Mouse (Mus musculus) hindbrain, embryonic 16.5 days (tissue): ENCODE measurements around the gene Ear10. TPM values are rescaled to one million over a fixed set of nuclear protein-coding genes. Genes with fewer than 3 reads are reported as not detected.
"Not testable (repeated sequence)": the region's sequence is repeated elsewhere in the genome, so short reads cannot be mapped to it uniquely, and the experiment has no call there.

Source experiments
- ATAC-seq: fragments of 200-750 bp; cut with Nextera tagmentation; 2 replicates; pipeline ENCODE4 v1.8.0; 2017; ENCODE audit warnings: moderate TSS enrichment, moderate library complexity
- H3K27ac ChIP-seq: fragments of 300-500 bp; sonication (generic); 2 replicates; pipeline ENCODE4 v1.5.1; 2014; ENCODE audit warnings: low read depth, mild to moderate bottlenecking, control low read depth, low read length, moderate library complexity
- H3K27me3 ChIP-seq: fragments of 300-500 bp; sonication (generic); replicated peaks from 2 replicates; pipeline ENCODE4 v1.6.1; 2014; ENCODE audit warnings: low read length; ENCODE audit not compliant: control insufficient read depth, insufficient read depth
- H3K36me3 ChIP-seq: fragments of 300-500 bp; sonication (generic); 2 replicates; pipeline ENCODE4 v1.6.1; 2014; ENCODE audit warnings: mild to moderate bottlenecking, low read length, moderate library complexity, mixed read lengths; ENCODE audit not compliant: control insufficient read depth, insufficient read depth
- H3K4me1 ChIP-seq: fragments of 300-500 bp; sonication (generic); 2 replicates; pipeline ENCODE4 v1.6.1; 2014; ENCODE audit warnings: low read depth, low read length; ENCODE audit not compliant: control insufficient read depth, insufficient read depth
- H3K4me2 ChIP-seq: fragments of 300-500 bp; sonication (generic); 2 replicates; pipeline ENCODE4 v1.6.1; 2014; ENCODE audit warnings: mild to moderate bottlenecking, low read length, control low read depth, moderate library complexity
- H3K4me3 ChIP-seq: fragments of 300-500 bp; sonication (generic); 2 replicates; pipeline ENCODE4 v1.5.1; 2014; ENCODE audit warnings: mild to moderate bottlenecking, low read length, control low read depth, moderate library complexity
- H3K9ac ChIP-seq: fragments of 300-500 bp; sonication (generic); 2 replicates; pipeline ENCODE4 v1.6.1; 2014; ENCODE audit warnings: low read depth, mild to moderate bottlenecking, control low read depth, low read length, moderate library complexity
- H3K9me3 ChIP-seq: fragments of 300-500 bp; sonication (generic); 2 replicates; pipeline ENCODE4 v1.6.1; 2014; ENCODE audit warnings: mild to moderate bottlenecking, low read length, moderate library complexity; ENCODE audit not compliant: control insufficient read depth
- WGBS: fragments of 180-500 bp; shearing (Covaris S2); extraction: QIAGEN DNeasy Blood & Tissue Kit; methylation state at CpG from one replicate; pipeline ENCODE4 v1.1.7; 2014; 5-methylcytosine and 5-hydroxymethylcytosine counted together
- polyA plus RNA-seq: library from polyadenylated mRNA; unstranded; fragments of >200 nt; fragmentation: Nextera tagmentation; extraction: Ambion mirVana; gene quantifications from 2 replicates; pipeline ENCODE4 v1.2.1, GENCODE M21; 2015

Gene Ear10
- polyA plus RNA-seq, 1 experiment from 2014 or later, result not detected

GRCm38 (mm10) chr14:43898577-43898976 lies 24.8 kb downstream of the Ear10 start:
- ATAC-seq, H3K9me3 ChIP-seq, H3K36me3 ChIP-seq, H3K27me3 ChIP-seq, H3K27ac ChIP-seq, H3K4me1 ChIP-seq, H3K4me2 ChIP-seq, H3K9ac ChIP-seq, H3K4me3 ChIP-seq: not testable (repeated sequence)
- 83% methylated on average over 3 of the region's 3 CpGs for WGBS

- not testable (repeated sequence) for H3K27me3 ChIP-seq
- WGBS, result 50% methylated on average over 1 of the region's 2 CpGs
Observed at GRCm38 (mm10) chr14:43895357-43895756, 28.0 kb downstream of the Ear10 start.

GRCm38 (mm10) chr14:43891288-43891687 lies 32.1 kb downstream of the Ear10 start:
- H3K36me3 ChIP-seq, H3K4me1 ChIP-seq, H3K27me3 ChIP-seq, ATAC-seq, H3K27ac ChIP-seq, H3K4me2 ChIP-seq, H3K4me3 ChIP-seq, H3K9ac ChIP-seq, H3K9me3 ChIP-seq: not testable (repeated sequence)
- 83% methylated on average over 1 of the region's 1 CpGs for WGBS

More at GRCm38 (mm10) chr14:43895357-43895756, 28.0 kb downstream of the Ear10 start:
- not testable (repeated sequence) for H3K4me1 ChIP-seq, H3K36me3 ChIP-seq, H3K9me3 ChIP-seq, H3K9ac ChIP-seq, ATAC-seq, H3K27ac ChIP-seq, H3K4me3 ChIP-seq, H3K4me2 ChIP-seq

GRCm38 (mm10) chr14:43886235-43886634 lies 37.1 kb downstream of the Ear10 start:
- ATAC-seq, result not testable (repeated sequence)

GRCm38 (mm10) chr14:43879966-43880545 lies 43.3 kb downstream of the Ear10 start:
- 91% methylated on average over 5 of the region's 5 CpGs for WGBS
- not testable (repeated sequence) for H3K27me3 ChIP-seq, ATAC-seq, H3K36me3 ChIP-seq, H3K4me2 ChIP-seq, H3K4me1 ChIP-seq, H3K27ac ChIP-seq, H3K9ac ChIP-seq, H3K4me3 ChIP-seq, H3K9me3 ChIP-seq

More at GRCm38 (mm10) chr14:43886235-43886634, 37.1 kb downstream of the Ear10 start:
- not testable (repeated sequence) for H3K4me1 ChIP-seq, H3K36me3 ChIP-seq, H3K9ac ChIP-seq, H3K4me2 ChIP-seq, H3K9me3 ChIP-seq, H3K27ac ChIP-seq, H3K27me3 ChIP-seq, H3K4me3 ChIP-seq
- WGBS, result 85% methylated on average over 1 of the region's 1 CpGs

- H3K27ac ChIP-seq, H3K4me1 ChIP-seq, H3K9ac ChIP-seq, H3K4me3 ChIP-seq, ATAC-seq, H3K36me3 ChIP-seq, H3K27me3 ChIP-seq, H3K4me2 ChIP-seq, H3K9me3 ChIP-seq: not testable (repeated sequence)
- 73% methylated on average over 1 of the region's 2 CpGs for WGBS
Observed at GRCm38 (mm10) chr14:43877789-43878188, 45.6 kb downstream of the Ear10 start.

GRCm38 (mm10) chr14:43875417-43875816 lies 47.9 kb downstream of the Ear10 start, which contains the start of gene Ear1:
TSS of gene Ear1 (minus strand) at chr14:43875517.
- not testable (repeated sequence) for H3K27ac ChIP-seq, H3K4me1 ChIP-seq, H3K36me3 ChIP-seq, ATAC-seq, H3K9me3 ChIP-seq, H3K9ac ChIP-seq, H3K27me3 ChIP-seq, H3K4me3 ChIP-seq, H3K4me2 ChIP-seq
- 75% methylated on average over 2 of the region's 3 CpGs for WGBS

GRCm38 (mm10) chr14:43874862-43875261 lies 48.5 kb downstream of the Ear10 start:
- H3K27ac ChIP-seq, H3K27me3 ChIP-seq: not testable (repeated sequence)
- WGBS, result 93% methylated on average over 3 of the region's 3 CpGs

More at GRCm38 (mm10) chr14:43874862-43875261, 48.5 kb downstream of the Ear10 start:
- H3K9ac ChIP-seq, H3K4me2 ChIP-seq, H3K4me3 ChIP-seq, H3K9me3 ChIP-seq, H3K36me3 ChIP-seq, ATAC-seq, H3K4me1 ChIP-seq: not testable (repeated sequence)
